Mouse (Mus musculus) testis, adult 10 weeks (tissue): Measurements from ENCODE around the gene Pgam1. TPM values are rescaled to one million over a fixed set of nuclear protein-coding genes. Genes with fewer than 3 reads are reported as not detected.

Experiments
- polyA plus RNA-seq: library from polyadenylated mRNA; stranded (reverse); fragments of 350-450 nt; fragmentation: Illumina TruSeq; extraction: RNeasy Lipid Tissue Mini Kit (QIAGEN cat#74804); gene quantifications from one replicate; pipeline ENCODE4 v1.2.3, GENCODE M21; 2014; ENCODE audit warnings: low read depth, low replicate concordance

Pgam1 gene
- polyA plus RNA-seq, result 53.2 TPM

DNA sequence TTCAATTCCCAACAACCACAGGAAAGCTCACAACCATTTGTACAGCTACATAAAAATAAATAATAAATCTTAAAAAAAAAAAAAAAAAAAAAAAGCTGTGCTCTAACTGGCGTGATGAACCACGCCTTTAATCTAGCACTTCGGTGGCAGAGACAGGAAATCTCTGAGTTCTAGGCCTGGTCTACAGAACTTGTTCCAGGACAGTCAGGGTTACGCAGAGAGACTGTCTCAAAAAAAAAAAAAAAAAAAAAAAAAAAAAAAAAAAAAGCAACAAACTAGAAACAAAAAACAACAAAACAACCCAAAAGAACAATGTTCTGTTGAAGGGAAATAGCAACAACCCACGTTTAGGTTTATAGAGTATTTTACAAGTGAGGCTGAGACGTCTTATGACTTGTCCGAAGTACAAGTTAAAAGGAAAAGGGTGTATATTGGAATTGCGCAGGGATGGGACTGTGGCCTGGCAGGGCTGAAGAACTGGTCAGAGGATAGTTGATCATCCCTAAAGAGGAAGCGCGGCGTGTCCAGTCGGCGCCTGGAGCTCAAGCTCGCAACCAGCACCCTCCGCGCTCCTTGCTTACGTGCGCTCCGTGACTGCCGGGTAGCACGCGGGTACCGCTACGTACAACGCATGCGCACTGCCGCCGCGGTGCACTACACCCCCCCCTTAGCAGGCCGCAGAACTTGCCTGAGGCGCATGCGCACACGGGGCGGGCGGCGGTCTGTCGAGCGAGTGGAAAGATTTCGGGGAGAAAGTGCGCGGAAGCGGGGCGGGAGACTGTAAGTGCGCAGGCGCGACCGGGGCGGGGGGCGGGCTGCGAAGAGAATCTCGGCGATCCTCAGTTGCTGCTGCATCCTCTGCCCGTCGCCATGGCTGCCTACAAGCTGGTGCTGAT, at the start of gene Pgam1:
Gene Pgam1 (plus strand): TSS at position 746 of the 896 bp plus-strand sequence.

DNA sequence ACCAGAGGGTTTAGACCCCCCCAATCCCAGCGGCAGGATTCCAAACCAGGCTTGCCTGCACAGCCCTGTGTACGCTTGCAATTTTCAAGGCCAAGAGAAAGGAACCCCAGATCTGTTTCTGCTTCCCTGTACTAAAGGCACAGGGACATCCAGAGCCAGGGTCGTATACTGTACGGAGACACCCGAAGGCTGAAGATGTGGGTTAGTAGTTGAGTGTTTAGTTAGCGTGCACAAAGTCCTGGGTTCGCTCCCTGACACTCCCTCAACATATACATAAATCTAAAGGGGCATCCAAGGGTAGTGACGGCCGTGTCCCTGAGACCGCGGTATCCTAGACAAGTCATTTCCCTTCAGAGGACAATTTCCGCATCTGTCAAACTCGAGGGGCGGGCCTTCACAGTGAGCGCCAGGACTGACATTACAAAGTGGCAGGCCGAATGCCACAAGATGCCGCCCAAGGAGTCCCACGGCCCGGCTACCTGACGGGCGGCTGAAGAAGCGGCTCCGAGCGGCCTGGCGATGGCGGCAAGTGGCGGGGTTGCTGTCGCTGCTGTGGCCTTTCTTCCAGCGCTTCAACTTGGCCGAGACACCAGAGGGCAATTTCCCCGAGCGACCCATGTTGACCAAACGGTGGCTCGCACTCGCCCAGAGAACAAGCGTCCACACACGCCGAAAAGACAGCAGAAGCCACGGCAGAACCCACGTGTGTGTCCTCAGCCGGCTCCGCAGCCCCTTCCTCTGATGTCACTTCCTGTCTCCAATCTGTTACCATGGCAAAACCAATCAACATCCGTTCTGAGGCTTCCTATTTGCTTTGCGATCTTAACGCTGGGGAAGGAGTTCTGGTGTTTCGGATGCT, 16.0 kb upstream of the Pgam1 start, which contains the start of gene Rrp12:
Gene Rrp12 (minus strand): TSS at position 714 of the 859 bp plus-strand sequence.

DNA sequence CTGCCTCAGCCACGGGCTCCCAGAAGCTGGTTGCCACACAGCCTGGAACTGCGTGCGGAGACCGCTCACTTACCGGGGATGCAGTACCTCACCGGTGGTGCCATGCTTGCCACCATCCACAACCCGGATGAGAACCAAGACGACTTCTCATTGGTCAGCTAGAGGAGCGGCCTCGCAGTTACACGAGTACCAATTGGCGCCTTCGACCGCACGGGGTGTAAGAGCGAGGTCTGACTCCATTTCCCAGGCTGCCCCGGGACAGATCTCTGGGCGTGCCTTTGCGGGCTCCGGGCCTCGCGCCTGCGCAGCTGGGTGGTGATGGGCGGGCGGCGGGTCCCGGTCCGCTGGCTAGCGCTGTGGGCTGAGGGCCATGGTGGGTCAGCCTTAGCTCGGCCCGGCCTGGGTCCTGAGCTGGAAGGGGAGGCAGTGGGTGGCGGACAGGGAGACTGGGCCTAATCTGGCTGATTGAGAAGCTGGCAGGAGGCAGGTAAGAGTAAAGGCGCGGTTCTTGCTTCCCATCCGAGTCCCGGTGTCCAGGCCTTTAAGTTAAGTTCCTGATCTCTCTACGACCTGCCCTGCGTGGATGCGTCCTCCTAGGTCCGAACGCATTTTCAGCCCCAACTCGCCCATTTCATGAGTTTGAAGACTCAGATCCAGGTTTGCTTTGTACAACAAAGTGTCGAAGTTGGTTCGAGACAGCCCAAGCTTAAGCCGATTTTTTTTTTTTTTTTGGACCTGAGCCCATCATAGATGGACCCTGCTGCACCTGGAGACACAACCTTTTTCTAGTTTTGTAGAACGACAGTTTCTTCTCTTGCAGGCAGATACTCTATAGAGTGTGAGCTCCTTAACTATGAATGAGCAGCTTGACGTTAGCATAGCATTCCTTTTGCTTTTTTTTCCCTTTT, 21.7 kb downstream of the Pgam1 start, which contains the start of the genes Exosc1 and Zdhhc16:
Gene Exosc1 (minus strand): TSS at position 245 of the 908 bp plus-strand sequence.
Gene Zdhhc16 (plus strand): TSS at position 302 of the 908 bp plus-strand sequence.

Other genes starting within 250 kb of the Pgam1 start
- 0.24 TPM for gene Slit1, start 168.3 kb upstream of the Pgam1 start, polyA plus RNA-seq
- gene Arhgap19, start 109.9 kb upstream of the Pgam1 start, polyA plus RNA-seq, result 67.1 TPM
- 33.9 TPM for gene Frat1, start 82.0 kb upstream of the Pgam1 start, polyA plus RNA-seq
- gene Frat2, start 63.8 kb upstream of the Pgam1 start, polyA plus RNA-seq, result 6.6 TPM
- 2.4 TPM for gene Rrp12, start 15.8 kb upstream of the Pgam1 start, polyA plus RNA-seq
- gene Exosc1, start 21.5 kb downstream of the Pgam1 start, polyA plus RNA-seq, result 32.7 TPM
- 14.7 TPM for gene Zdhhc16, start 21.6 kb downstream of the Pgam1 start, polyA plus RNA-seq
- gene Mms19, start 69.2 kb downstream of the Pgam1 start, polyA plus RNA-seq, result 14.9 TPM
- gene Ubtd1, start 69.8 kb downstream of the Pgam1 start, polyA plus RNA-seq, result 3.0 TPM
- gene Ankrd2, start 124.1 kb downstream of the Pgam1 start, polyA plus RNA-seq, result not detected
- 24.0 TPM for gene Hoga1, start 133.7 kb downstream of the Pgam1 start, polyA plus RNA-seq
- gene 4933411K16Rik, start 140.3 kb downstream of the Pgam1 start, polyA plus RNA-seq, result 264 TPM
- gene Morn4, start 174.4 kb downstream of the Pgam1 start, polyA plus RNA-seq, result 26.5 TPM
- 6.4 TPM for gene Pi4k2a, start 178.5 kb downstream of the Pgam1 start, polyA plus RNA-seq
- 1.2 TPM for gene Avpi1, start 217.1 kb downstream of the Pgam1 start, polyA plus RNA-seq
- 2.1 TPM for gene Marveld1, start 235.5 kb downstream of the Pgam1 start, polyA plus RNA-seq